Mouse (Mus musculus) C2C12 (cell line): Measurements from ENCODE around the gene Taf1b. TPM values are rescaled to one million over a fixed set of nuclear protein-coding genes. Genes with fewer than 3 reads are reported as not detected.
"Not testable (repeated sequence)": the region's sequence is repeated elsewhere in the genome, so short reads cannot be mapped to it uniquely, and the experiment has no call there.

Experiments
- H3K27me3 ChIP-seq: one replicate; pipeline ENCODE4 v1.6.1; 2011; ENCODE audit not compliant: control insufficient read depth, insufficient read depth, insufficient read length
- H3K36me3 ChIP-seq: one replicate; pipeline ENCODE4 v1.6.1; 2011; ENCODE audit not compliant: control insufficient read depth, insufficient read depth
- H3K4me3 ChIP-seq: one replicate; pipeline ENCODE4 v1.5.1; 2011; ENCODE audit warnings: mild to moderate bottlenecking, control low read depth; ENCODE audit not compliant: poor library complexity, insufficient read depth, severe bottlenecking
- H3K79me2 ChIP-seq: one replicate; pipeline ENCODE4 v1.6.1; 2011; ENCODE audit not compliant: control insufficient read depth, insufficient read depth
- H3K79me3 ChIP-seq: one replicate; pipeline ENCODE4 v1.6.1; 2011; ENCODE audit warnings: low read depth, control low read depth
- H3ac ChIP-seq: one replicate; pipeline ENCODE3; 2011; ENCODE audit warnings: low read depth; ENCODE audit not compliant: control insufficient read depth, insufficient read length
- CEBPB ChIP-seq: IDR thresholded peaks from one replicate; pipeline ENCODE4 v1.6.1; 2011; ENCODE audit warnings: low read depth, mild to moderate bottlenecking, control low read depth, moderate library complexity
- CTCF ChIP-seq: IDR thresholded peaks from one replicate; pipeline ENCODE4 v1.5.1; 2011; ENCODE audit not compliant: control insufficient read depth, insufficient read depth, insufficient read length
- FOSL1 ChIP-seq: IDR thresholded peaks from one replicate; pipeline ENCODE4 v1.8.0; 2011; ENCODE audit warnings: mild to moderate bottlenecking, low read length; ENCODE audit not compliant: poor library complexity, insufficient read depth, severe bottlenecking
- MAX ChIP-seq: IDR thresholded peaks from one replicate; pipeline ENCODE4 v1.6.1; 2011; ENCODE audit warnings: mild to moderate bottlenecking, control low read depth
- MYOD1 ChIP-seq: IDR thresholded peaks from one replicate; pipeline ENCODE4 v1.6.1; 2011; ENCODE audit warnings: low read depth; ENCODE audit not compliant: control insufficient read depth, insufficient read length
- MYOG ChIP-seq: IDR thresholded peaks from one replicate; pipeline ENCODE4 v1.6.1; 2011; ENCODE audit not compliant: control insufficient read depth, insufficient read length; ENCODE audit errors: extremely low read depth
- USF1 ChIP-seq: IDR thresholded peaks from one replicate; pipeline ENCODE4 v1.6.1; 2011; ENCODE audit warnings: low read depth, mild to moderate bottlenecking, control low read depth, moderate library complexity
- polyA plus RNA-seq: library from polyadenylated mRNA; unstranded; fragments of >200 nt; fragmentation: generic; extraction: Trizol; gene quantifications from one replicate; pipeline ENCODE4 v1.2.1, GENCODE M21; 2012; ENCODE audit warnings: missing spikeins

Gene Taf1b
- polyA plus RNA-seq, 1 experiment: 8.6 TPM

GRCm38 (mm10) chr12:24517118-24517517 lies 19.0 kb downstream of the Taf1b start:
- H3ac ChIP-seq: no peak overlapping the region
- no peak overlapping the region for H3K4me3 ChIP-seq
- H3K79me3 ChIP-seq: no peaks in the 10 kb centered on the region
- no peak for TF ChIP-seq MYOD1
- TF ChIP-seq CTCF: no peak
- no peak for TF ChIP-seq MAX
- TF ChIP-seq USF1: no peak
- no peak for TF ChIP-seq CEBPB
- no peak for TF ChIP-seq FOSL1
- no peak for TF ChIP-seq MYOG
- peaks cover 19% of the 10 kb centered on the region for H3K36me3 ChIP-seq
- H3K27me3 ChIP-seq: no peaks in the 10 kb centered on the region
- no peaks in the 10 kb centered on the region for H3K79me2 ChIP-seq

DNA sequence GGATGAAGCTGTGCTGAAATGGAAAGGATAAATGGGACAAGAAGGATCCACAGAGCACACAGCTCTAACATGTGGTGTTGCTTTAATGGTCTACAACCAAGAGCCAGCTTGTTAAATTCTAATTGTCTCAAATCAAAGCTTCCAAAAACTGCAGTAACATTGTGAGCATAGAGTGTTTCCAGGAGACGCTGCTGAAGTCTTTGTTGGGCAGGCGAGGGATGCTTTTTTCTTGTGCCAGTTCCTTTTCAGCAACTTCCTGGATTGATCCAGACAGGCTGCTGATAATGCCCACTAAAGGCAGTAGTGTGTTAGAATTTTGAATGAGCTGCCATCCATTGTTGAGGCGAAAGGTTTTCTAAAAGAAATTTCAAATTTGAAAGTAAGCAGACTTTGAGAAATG lies 22.9 kb downstream of the Taf1b start:
- no peaks in the 10 kb centered on the region for H3K79me2 ChIP-seq
- TF ChIP-seq CTCF (no peak), MYOG (no peak), FOSL1 (no peak), USF1 (no peak), MAX (no peak), CEBPB (no peak), MYOD1 (no peak)
- H3K79me3 ChIP-seq: no peaks in the 10 kb centered on the region
- H3K27me3 ChIP-seq: no peaks in the 10 kb centered on the region
- peaks cover 19% of the 10 kb centered on the region for H3K36me3 ChIP-seq
- no peak overlapping the region for H3K4me3 ChIP-seq
- H3ac ChIP-seq: no peak overlapping the region

DNA sequence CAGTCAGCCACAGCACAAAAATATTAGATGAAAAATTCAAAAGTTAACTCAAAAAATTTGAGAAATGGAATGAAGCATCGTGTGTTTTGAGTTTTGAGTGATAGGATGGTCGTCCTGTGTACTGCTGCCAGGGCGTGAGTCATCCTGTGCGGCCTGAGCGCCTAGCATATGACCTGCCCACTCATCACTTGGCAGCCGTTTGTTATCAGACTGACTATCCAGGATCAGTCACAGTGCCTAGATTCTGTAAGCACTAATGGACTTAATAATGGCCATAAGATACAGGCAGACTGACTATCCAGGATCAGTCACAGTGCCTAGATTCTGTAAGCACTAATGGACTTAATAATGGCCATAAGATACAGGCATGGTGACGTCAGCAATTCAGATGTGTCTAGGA lies 26.9 kb downstream of the Taf1b start:
- H3ac ChIP-seq: not testable (repeated sequence)
- peaks cover 13% of the 10 kb centered on the region for H3K36me3 ChIP-seq
- TF ChIP-seq USF1 (peak; percentile 75), FOSL1 (peak; percentile 26)

DNA sequence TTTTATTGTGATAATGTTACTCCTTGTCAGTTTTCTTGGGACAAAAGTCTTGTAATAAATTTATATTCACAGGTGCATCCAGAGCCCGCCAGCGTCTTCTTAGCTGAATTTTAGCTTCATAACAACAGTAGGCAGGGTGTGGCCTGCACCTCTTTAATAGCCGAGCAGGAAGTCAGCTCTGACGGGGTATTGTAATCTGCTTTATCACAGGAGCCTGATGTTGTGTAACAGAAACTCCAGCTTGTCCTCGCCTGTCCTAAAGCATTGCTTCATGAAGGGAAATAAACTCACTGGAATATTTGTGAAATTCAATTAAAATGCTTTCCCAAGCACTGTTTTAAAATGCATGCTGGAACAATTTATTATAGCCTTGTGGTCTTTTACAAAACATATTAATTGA lies 38.2 kb downstream of the Taf1b start:
- TF ChIP-seq MYOD1 (no peak), CEBPB (no peak), MYOG (no peak), FOSL1 (no peak)
- Histone ChIP-seq H3K36me3 (no peaks in the 10 kb centered on the region), H3K4me3 (no peak overlapping the region), H3K27me3 (no peaks in the 10 kb centered on the region), H3ac (no peak overlapping the region), H3K79me2 (no peaks in the 10 kb centered on the region), H3K79me3 (no peaks in the 10 kb centered on the region)

More for the DNA sequence above, 26.9 kb downstream of the Taf1b start:
- not testable (repeated sequence) for H3K79me2 ChIP-seq, H3K79me3 ChIP-seq, H3K4me3 ChIP-seq, H3K27me3 ChIP-seq

DNA sequence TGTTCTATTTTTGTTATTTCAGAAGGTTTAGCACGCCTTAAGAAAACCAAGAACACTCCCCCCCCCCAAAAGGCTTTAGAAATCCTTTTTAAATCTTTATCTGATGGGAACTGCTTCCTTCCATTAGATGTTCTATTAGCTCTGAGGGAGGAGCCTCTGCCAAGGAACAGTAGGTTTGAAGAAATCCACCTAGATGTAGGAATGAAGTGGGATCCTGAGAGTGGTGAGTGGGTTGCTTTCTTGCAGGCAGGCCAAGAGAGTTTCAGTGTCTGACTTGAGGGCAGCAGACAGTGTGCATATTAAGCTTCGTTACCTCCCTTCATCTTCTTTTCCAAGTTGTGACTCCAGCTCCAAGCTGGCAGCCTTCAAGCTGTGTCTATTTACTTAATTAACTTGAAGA lies 39.0 kb downstream of the Taf1b start:
- Histone ChIP-seq H3K27me3 (no peaks in the 10 kb centered on the region), H3K79me2 (no peaks in the 10 kb centered on the region), H3K4me3 (no peak overlapping the region), H3K36me3 (no peaks in the 10 kb centered on the region), H3ac (no peak overlapping the region), H3K79me3 (no peaks in the 10 kb centered on the region)
- no peak for TF ChIP-seq USF1
- TF ChIP-seq MYOG: no peak
- no peak for TF ChIP-seq CEBPB
- no peak for TF ChIP-seq MYOD1
- TF ChIP-seq FOSL1: no peak
- no peak for TF ChIP-seq CTCF
- no peak for TF ChIP-seq MAX

- no peak overlapping the region for H3ac ChIP-seq
- H3K36me3 ChIP-seq: no peaks in the 10 kb centered on the region
- no peak overlapping the region for H3K4me3 ChIP-seq
- H3K27me3 ChIP-seq: no peaks in the 10 kb centered on the region
- no peak for TF ChIP-seq MYOG
- TF ChIP-seq FOSL1: no peak
- no peak for TF ChIP-seq CEBPB
- no peak for TF ChIP-seq CTCF
- no peak for TF ChIP-seq MYOD1
- no peak for TF ChIP-seq USF1
- no peak for TF ChIP-seq MAX
- no peaks in the 10 kb centered on the region for H3K79me3 ChIP-seq
- no peaks in the 10 kb centered on the region for H3K79me2 ChIP-seq
Measured at GRCm38 (mm10) chr12:24537965-24538364, 39.8 kb downstream of the Taf1b start.
